Mouse (Mus musculus) hematopoietic stem cell, adult 5-6 weeks (primary cell): ENCODE results near the gene Ppm1n. TPM values are rescaled to one million over a fixed set of nuclear protein-coding genes. Genes with fewer than 3 reads are reported as not detected.

ENCODE experiments used
- ATAC-seq, 2 experiments: fragments of 125-278 bp in 1 of 2; replicated peaks in 1 of 2; 2 replicates each; pipeline ENCODE4 v1.8.0; 2016 to 2017; ENCODE audit warnings: inconsistent platforms in 2 of 2, mild to moderate bottlenecking in 2 of 2, moderate number of reproducible peaks in 2 of 2, low read depth in 1 of 2, moderate TSS enrichment in 1 of 2; ENCODE audit not compliant: low FRiP score in 2 of 2, poor library complexity in 2 of 2, severe bottlenecking in 2 of 2, insufficient read depth in 1 of 2, low TSS enrichment in 1 of 2
- total RNA-seq: library from RNA; stranded (forward); fragments of 172-1452, 232-1000 nt; gene quantifications from 2 replicates; pipeline ENCODE4 v1.2.3, GENCODE M21; 2017

Ppm1n gene
- total RNA-seq, 1 experiment from 2014 or later, result not detected

GRCm38 (mm10) chr7:19270509-19271237, 9.2 kb downstream of the Ppm1n start:
- ATAC-seq, result no peak

- no peak for ATAC-seq
Measured at GRCm38 (mm10) chr7:19269721-19270441, 10.0 kb downstream of the Ppm1n start.

- no peak for ATAC-seq
Measured at GRCm38 (mm10) chr7:19268993-19269681, 10.7 kb downstream of the Ppm1n start.

- ATAC-seq, result no peak
Measured at GRCm38 (mm10) chr7:19267051-19267450, 12.8 kb downstream of the Ppm1n start.

- ATAC-seq, result peak; percentile 75 to 81
Measured at GRCm38 (mm10) chr7:19265928-19266822, 13.7 kb downstream of the Ppm1n start.

GRCm38 (mm10) chr7:19265147-19265546, 14.7 kb downstream of the Ppm1n start:
- ATAC-seq, result no peak

GRCm38 (mm10) chr7:19258336-19258735, 21.5 kb downstream of the Ppm1n start:
- ATAC-seq, result no peak

- peak; percentile 86 to 89 for ATAC-seq
Measured at GRCm38 (mm10) chr7:19257390-19258022, 22.4 kb downstream of the Ppm1n start.

- ATAC-seq, result peak; percentile 60 to 65; a peak in 3 of 4 replicates
Measured at GRCm38 (mm10) chr7:19256567-19256966, 23.3 kb downstream of the Ppm1n start.

GRCm38 (mm10) chr7:19255395-19255794, 24.5 kb downstream of the Ppm1n start:
- ATAC-seq, result no peak

GRCm38 (mm10) chr7:19253437-19253836, 26.4 kb downstream of the Ppm1n start:
- no peak for ATAC-seq

- no peak for ATAC-seq
Measured at GRCm38 (mm10) chr7:19252078-19252477, 27.8 kb downstream of the Ppm1n start.

GRCm38 (mm10) chr7:19247511-19247910, 32.4 kb downstream of the Ppm1n start:
- ATAC-seq, result no peak

- no peak for ATAC-seq
Measured at GRCm38 (mm10) chr7:19246855-19247254, 33.0 kb downstream of the Ppm1n start.

- no peak for ATAC-seq
Measured at GRCm38 (mm10) chr7:19245083-19245482, 34.8 kb downstream of the Ppm1n start.

GRCm38 (mm10) chr7:19243858-19244257, 36.0 kb downstream of the Ppm1n start:
- ATAC-seq, result no peak

- ATAC-seq, result no peak
Measured at GRCm38 (mm10) chr7:19242005-19242404, 37.9 kb downstream of the Ppm1n start.
